Mouse (Mus musculus) C2C12 (cell line): ENCODE measurements at regions not wholly inside any gene's neighbourhood (a gene's known extent, or its start where the extent isn't known, plus 50 kb on each side); places are given as distances from the start of the nearest gene placed in this dataset.

Experiments used
- H3K27me3 ChIP-seq: one replicate; pipeline ENCODE4 v1.6.1; 2011; ENCODE audit not compliant: control insufficient read depth, insufficient read depth, insufficient read length
- H3K36me3 ChIP-seq: one replicate; pipeline ENCODE4 v1.6.1; 2011; ENCODE audit not compliant: control insufficient read depth, insufficient read depth
- H3K4me3 ChIP-seq: one replicate; pipeline ENCODE4 v1.5.1; 2011; ENCODE audit warnings: mild to moderate bottlenecking, control low read depth; ENCODE audit not compliant: poor library complexity, insufficient read depth, severe bottlenecking
- H3K79me2 ChIP-seq: one replicate; pipeline ENCODE4 v1.6.1; 2011; ENCODE audit not compliant: control insufficient read depth, insufficient read depth
- H3K79me3 ChIP-seq: one replicate; pipeline ENCODE4 v1.6.1; 2011; ENCODE audit warnings: low read depth, control low read depth
- H3ac ChIP-seq: one replicate; pipeline ENCODE3; 2011; ENCODE audit warnings: low read depth; ENCODE audit not compliant: control insufficient read depth, insufficient read length
- CEBPB ChIP-seq: IDR thresholded peaks from one replicate; pipeline ENCODE4 v1.6.1; 2011; ENCODE audit warnings: low read depth, mild to moderate bottlenecking, control low read depth, moderate library complexity
- CTCF ChIP-seq: IDR thresholded peaks from one replicate; pipeline ENCODE4 v1.5.1; 2011; ENCODE audit not compliant: control insufficient read depth, insufficient read depth, insufficient read length
- FOSL1 ChIP-seq: IDR thresholded peaks from one replicate; pipeline ENCODE4 v1.8.0; 2011; ENCODE audit warnings: mild to moderate bottlenecking, low read length; ENCODE audit not compliant: poor library complexity, insufficient read depth, severe bottlenecking
- MAX ChIP-seq: IDR thresholded peaks from one replicate; pipeline ENCODE4 v1.6.1; 2011; ENCODE audit warnings: mild to moderate bottlenecking, control low read depth
- MYOD1 ChIP-seq: IDR thresholded peaks from one replicate; pipeline ENCODE4 v1.6.1; 2011; ENCODE audit warnings: low read depth; ENCODE audit not compliant: control insufficient read depth, insufficient read length
- MYOG ChIP-seq: IDR thresholded peaks from one replicate; pipeline ENCODE4 v1.6.1; 2011; ENCODE audit not compliant: control insufficient read depth, insufficient read length; ENCODE audit errors: extremely low read depth
- USF1 ChIP-seq: IDR thresholded peaks from one replicate; pipeline ENCODE4 v1.6.1; 2011; ENCODE audit warnings: low read depth, mild to moderate bottlenecking, control low read depth, moderate library complexity

DNA sequence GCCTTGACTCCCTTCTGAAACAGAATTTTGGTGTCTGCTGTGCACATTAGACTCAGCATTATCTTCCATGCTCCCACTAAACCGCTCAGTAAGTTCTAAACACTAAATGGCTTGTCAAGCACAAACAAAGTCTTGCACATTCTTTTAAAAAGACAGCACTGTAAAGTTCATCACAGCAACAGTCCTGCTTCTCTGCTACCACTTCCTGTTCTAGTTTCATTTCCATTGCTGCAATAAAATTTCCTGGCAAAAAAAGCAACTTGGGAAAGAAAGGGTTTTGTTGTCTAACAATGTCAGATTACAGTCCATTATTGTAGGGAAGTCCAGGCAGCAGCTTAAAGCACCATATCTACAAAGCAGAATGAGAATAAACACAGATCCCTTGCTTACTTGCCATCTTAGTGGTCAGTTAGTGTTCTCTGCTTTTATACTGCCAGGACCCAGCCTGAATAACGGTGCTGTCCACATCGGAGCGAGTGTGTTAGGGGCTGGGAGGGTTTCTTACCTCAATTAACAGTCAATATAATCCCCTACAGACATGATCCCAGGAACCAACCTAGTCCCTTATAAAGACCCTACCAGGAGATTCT, 276.0 kb downstream of the Insc start:
- Histone ChIP-seq H3K79me3 (no peaks in the 10 kb centered on the region), H3ac (no peak overlapping the region), H3K36me3 (no peaks in the 10 kb centered on the region), H3K79me2 (no peaks in the 10 kb centered on the region), H3K27me3 (no peaks in the 10 kb centered on the region), H3K4me3 (no peak overlapping the region)
- TF ChIP-seq MAX (no peak), MYOD1 (no peak), CTCF (no peak), FOSL1 (no peak)

DNA sequence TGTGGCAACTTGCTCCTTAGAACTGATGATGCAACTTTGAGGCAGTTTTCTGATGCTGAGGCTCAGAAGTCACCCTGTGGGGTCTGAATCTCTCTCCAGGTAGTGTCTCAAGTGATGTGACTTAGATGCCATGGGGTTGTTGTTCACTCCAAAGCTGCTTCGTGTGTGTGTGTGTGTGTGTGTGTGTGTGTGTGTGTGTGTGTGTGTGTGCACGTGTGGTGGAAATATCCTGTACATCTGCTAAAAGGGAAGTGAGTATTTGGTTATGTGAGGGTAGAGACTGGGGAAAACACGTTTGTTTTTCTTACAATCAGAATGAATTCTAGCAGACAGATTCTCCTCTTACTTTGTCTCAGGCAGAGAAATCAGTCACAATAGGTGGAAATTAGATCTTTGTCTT, 276.5 kb downstream of the Insc start:
- no peaks in the 10 kb centered on the region for H3K79me2 ChIP-seq
- H3K4me3 ChIP-seq, result no peak overlapping the region
- H3ac ChIP-seq, result no peak overlapping the region
- H3K27me3 ChIP-seq, result no peaks in the 10 kb centered on the region
- H3K36me3 ChIP-seq, result no peaks in the 10 kb centered on the region
- no peaks in the 10 kb centered on the region for H3K79me3 ChIP-seq
- TF ChIP-seq CTCF (no peak), MAX (no peak), CEBPB (no peak), MYOD1 (no peak), FOSL1 (no peak), MYOG (no peak), USF1 (no peak)

DNA sequence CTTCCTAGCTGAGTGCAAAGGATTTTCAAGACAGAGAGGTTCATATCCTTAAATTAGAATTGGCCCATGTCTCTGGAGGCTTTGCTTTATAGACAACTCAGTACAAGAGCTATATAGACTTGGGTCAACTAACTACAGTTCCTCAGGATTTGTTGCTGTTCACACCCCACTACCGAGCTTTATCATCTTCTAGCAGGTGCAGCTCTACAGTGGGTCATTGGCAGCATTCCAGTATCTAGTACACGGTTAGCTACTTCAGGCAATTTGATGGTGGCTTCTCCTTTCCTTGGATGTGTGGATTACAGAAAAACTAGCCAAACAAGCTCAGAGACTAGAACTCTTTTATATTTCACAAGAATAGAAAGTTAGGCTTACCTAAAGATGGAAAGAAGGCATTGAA, 282.3 kb downstream of the Insc start:
- H3K4me3 ChIP-seq, result no peak overlapping the region
- TF ChIP-seq USF1 (no peak), MYOD1 (no peak), FOSL1 (no peak), MYOG (no peak), CEBPB (no peak), CTCF (no peak), MAX (no peak)
- H3K36me3 ChIP-seq, result no peaks in the 10 kb centered on the region
- H3ac ChIP-seq, result no peak overlapping the region
- no peaks in the 10 kb centered on the region for H3K79me2 ChIP-seq
- no peaks in the 10 kb centered on the region for H3K27me3 ChIP-seq
- H3K79me3 ChIP-seq, result no peaks in the 10 kb centered on the region

DNA sequence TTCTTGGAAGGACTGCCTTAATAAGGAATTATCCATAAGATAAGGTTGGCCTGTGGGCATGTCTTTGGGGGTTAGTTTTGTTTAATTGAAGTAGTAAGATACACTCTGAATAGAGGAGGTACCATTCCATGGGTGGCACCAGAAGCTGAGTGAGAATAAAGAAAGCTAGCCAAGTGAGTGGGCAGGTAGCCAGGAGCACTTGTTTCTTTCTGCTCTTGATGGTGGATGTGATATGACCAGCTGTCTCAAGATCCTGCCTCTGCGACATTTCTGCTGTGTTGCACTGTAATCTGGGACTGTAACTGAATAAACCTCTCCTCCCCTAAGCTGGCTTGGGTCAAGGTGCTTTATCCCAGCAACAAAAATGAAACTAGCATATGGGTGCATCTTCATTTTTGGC, 284.2 kb downstream of the Insc start:
- Histone ChIP-seq H3ac (no peak overlapping the region), H3K36me3 (no peaks in the 10 kb centered on the region)
- TF ChIP-seq MAX (no peak), MYOG (no peak), CTCF (no peak), MYOD1 (no peak)

GRCm38 (mm10) chr7:115033987-115034386, 290.5 kb downstream of the Insc start:
- Histone ChIP-seq H3K79me3 (no peaks in the 10 kb centered on the region), H3K4me3 (no peak overlapping the region), H3K36me3 (no peaks in the 10 kb centered on the region), H3K27me3 (no peaks in the 10 kb centered on the region), H3K79me2 (no peaks in the 10 kb centered on the region), H3ac (no peak overlapping the region)
- TF ChIP-seq MYOG, result no peak
- TF ChIP-seq FOSL1, result no peak
- TF ChIP-seq MYOD1, result no peak
- TF ChIP-seq CEBPB, result no peak
- TF ChIP-seq CTCF, result no peak
- TF ChIP-seq MAX, result no peak
- TF ChIP-seq USF1, result no peak

More for the DNA sequence above, 284.2 kb downstream of the Insc start:
- Histone ChIP-seq H3K27me3 (no peaks in the 10 kb centered on the region), H3K4me3 (no peak overlapping the region), H3K79me2 (no peaks in the 10 kb centered on the region), H3K79me3 (no peaks in the 10 kb centered on the region)

DNA sequence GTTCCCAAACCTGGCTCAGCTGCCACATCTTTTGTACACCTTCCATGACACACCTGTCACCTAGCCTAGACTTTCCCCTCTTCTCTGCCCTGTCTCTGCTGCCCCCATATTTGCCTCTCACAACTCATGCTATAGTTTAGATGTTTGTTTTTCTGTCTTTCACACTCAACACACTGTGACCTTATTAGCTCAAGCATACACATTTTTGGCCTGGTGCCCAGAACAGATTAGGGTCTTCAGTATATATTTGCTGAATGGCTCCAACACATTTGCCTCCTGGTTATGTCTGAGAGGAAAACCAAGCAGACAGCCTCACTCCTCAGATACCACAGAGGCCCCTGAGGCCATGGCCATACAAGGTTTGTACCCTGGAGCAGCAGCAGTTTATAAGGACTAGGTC, 312.0 kb downstream of the Insc start:
- Histone ChIP-seq H3K27me3 (no peaks in the 10 kb centered on the region), H3K79me3 (no peaks in the 10 kb centered on the region), H3ac (no peak overlapping the region), H3K79me2 (no peaks in the 10 kb centered on the region), H3K4me3 (no peak overlapping the region), H3K36me3 (no peaks in the 10 kb centered on the region)
- TF ChIP-seq MYOG (no peak), FOSL1 (no peak)
